Mouse (Mus musculus) activated CD4-positive, CD25-positive, alpha-beta regulatory T cell, adult 4 months (primary cell): ENCODE results near the gene Upk2. TPM values are rescaled to one million over a fixed set of nuclear protein-coding genes. Genes with fewer than 3 reads are reported as not detected.
"Not testable (repeated sequence)": the region's sequence is repeated elsewhere in the genome, so short reads cannot be mapped to it uniquely, and the experiment has no call there.

ENCODE experiments used
- ATAC-seq: one replicate; pipeline ENCODE4 v1.8.0; 2017
- polyA plus RNA-seq, 2 experiments: library from polyadenylated mRNA; unstranded; fragments of 100-300 nt; shearing (Covaris generic); gene quantifications; one replicate each; pipeline ENCODE4 v1.2.1; 2017

Upk2 gene
- polyA plus RNA-seq, 2 experiments from 2014 or later = not detected

GRCm38 (mm10) chr9:44457035-44457742, 2.4 kb upstream of the Upk2 start:
- no peak for ATAC-seq

- no peak for ATAC-seq
These were observed 465 bp downstream of the Upk2 start for GRCm38 (mm10) chr9:44454132-44454890.

GRCm38 (mm10) chr9:44450387-44450786, 4.4 kb downstream of the Upk2 start:
- ATAC-seq = no peak

- not testable (repeated sequence) for ATAC-seq
These were observed 10.3 kb downstream of the Upk2 start for GRCm38 (mm10) chr9:44444402-44445025.

DNA sequence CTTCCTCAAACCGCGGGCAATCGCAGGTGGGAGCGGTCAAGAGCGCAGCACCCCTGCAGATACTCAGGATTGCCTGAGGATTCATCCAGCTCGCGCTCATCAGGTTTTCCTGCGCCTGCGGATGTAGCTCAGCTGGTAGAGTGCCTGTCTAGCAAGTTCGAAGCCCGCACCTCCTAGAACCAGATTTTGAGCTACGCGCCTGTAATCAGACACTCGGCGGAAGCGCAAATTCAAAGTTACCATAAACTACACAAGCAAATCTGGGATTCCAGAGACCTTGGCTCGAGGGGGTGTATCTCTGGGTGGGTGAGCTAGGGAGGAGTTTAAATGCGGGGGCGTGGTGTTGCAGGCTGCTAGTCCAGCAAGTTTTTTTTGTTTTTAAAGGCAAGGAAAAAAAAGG, 13.8 kb downstream of the Upk2 start, which contains the start of gene Foxr1:
Gene Foxr1, minus strand, starts transcription at position 176 of the 400 bp plus-strand sequence.
- ATAC-seq = no peak

DNA sequence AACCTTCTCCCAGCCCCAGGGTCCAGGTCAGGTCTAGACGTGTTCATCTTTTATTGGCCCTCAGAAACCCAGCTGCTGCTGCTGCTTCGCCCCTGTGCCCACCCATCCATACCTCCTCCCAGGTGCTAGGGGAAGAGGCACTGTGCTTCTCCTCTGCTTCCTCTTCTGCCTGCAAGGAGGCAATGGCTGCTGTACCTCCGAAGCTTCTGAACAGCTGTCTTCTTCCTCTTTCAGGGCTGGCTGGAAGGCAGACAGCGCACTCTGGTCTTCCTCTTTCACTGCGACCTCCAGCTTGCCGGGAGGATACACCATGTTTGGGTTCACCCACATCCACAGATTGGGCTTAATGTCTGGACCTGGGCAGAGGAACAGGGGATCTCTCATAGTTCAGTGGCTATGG, 19.0 kb downstream of the Upk2 start:
- ATAC-seq = no peak

DNA sequence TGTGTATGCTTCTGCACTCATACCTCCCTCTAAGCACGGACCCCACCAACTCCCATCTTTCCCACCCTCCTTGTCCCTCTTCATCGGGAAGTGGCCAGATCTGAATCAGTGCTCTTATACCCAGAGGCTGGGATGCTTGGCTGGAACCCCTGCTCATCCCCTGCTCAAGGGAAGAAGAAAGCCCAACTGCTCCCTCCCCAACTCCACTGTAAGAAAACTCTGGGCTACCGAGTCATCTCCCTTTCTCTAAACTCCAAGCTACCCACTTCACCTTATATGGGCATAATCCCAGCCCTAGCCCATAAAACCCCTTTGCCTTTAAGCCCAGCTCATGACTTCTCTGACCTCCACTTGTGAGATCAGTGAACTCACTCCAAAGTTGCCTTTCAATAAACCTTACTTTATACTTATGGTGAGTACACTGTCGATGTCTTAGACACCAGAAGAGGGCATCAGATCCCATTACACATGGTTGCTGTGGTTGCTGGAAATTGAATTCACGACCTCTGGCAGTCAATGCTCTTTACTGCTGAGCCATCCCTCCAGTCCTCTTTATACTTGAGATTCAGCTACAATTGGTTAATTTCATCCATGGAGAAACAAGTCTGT, 22.1 kb downstream of the Upk2 start:
- ATAC-seq = no peak

DNA sequence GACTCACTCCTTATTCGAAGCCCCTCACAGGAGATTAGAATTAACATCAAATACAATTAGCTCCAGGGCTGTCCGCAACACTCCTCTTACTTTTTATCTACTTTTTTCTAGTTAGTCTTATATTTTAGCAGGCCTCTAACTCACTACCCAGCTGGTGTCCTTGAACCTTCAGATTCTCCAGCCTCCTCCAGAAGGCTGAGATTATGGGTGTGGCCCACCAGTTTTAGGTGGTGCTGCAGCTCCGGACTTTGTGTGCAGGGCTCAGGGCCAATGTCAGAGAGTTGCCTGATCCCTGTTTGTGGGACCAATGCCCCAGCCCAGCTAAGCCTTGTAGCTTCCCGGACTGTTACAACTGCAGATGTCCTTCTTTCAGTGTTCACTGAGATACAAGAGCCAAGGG, 31.2 kb downstream of the Upk2 start:
- ATAC-seq = no peak

GRCm38 (mm10) chr9:44420280-44420898, 34.4 kb downstream of the Upk2 start:
- no peak for ATAC-seq

GRCm38 (mm10) chr9:44419730-44420129, 35.0 kb downstream of the Upk2 start:
- not testable (repeated sequence) for ATAC-seq

GRCm38 (mm10) chr9:44418519-44419385, 36.0 kb downstream of the Upk2 start, which contains the start of gene Ccdc84:
Gene Ccdc84, minus strand, starts transcription at chr9:44418569.
- no peak for ATAC-seq

DNA sequence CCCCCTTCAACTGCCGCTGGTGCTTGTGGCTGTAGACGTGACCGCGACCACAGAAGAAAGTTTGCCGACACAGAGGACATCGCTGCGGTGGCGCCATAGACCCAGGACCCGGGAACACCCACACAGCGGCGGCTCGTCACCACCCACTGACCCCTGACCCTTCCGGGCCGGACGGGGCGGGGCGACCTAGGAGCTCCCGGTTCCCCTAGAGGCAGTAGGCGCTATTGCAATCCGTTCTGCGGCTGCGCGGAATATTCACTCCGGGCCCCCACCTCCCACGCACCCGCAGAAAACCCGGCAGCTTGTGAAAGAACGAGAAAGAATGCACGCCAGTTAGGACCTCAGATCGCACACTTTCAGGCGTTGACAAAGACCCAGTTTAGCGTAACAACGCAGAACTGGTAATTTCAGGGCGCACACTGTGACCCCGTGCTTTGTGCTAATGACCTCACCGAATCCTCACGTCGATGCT, 36.8 kb downstream of the Upk2 start:
- peak; percentile 80 for ATAC-seq

DNA sequence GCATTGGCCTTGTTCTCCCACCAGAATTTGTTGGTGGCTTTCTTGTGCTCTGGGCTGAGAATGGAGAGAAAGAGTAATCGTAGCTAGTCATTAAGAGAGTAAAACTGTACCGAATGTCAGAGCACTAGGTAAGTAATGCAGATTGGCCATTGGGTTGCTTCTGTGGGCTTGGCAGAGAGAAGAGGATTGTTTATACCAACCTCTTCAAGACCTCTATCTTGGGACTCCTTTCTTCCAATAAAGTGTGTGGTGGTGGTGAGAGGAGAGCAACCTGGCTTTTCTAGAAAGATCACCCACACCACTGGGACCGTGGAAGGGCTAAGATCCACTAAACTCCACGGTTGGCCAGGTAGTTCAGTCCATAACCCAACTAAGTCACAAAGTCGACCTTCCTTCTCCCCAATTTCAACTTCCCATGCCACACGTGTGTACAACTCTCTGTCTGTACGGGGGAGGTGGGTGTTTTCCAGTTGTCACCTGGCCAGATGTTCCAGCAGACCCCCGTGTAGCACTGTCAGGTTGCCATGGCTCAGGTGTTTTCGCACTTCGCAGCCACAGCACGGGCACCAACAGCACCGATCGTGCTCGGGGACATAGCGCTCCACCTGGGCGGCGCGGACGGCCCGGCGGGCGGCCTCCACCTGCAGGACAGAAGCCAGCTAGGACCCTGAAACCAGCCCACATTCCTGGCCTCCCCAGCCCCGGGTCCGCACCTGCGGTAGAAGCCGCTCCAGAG, 37.5 kb downstream of the Upk2 start:
- no peak for ATAC-seq

- no peak for ATAC-seq
These were observed 42.0 kb downstream of the Upk2 start for GRCm38 (mm10) chr9:44412781-44413180.

DNA sequence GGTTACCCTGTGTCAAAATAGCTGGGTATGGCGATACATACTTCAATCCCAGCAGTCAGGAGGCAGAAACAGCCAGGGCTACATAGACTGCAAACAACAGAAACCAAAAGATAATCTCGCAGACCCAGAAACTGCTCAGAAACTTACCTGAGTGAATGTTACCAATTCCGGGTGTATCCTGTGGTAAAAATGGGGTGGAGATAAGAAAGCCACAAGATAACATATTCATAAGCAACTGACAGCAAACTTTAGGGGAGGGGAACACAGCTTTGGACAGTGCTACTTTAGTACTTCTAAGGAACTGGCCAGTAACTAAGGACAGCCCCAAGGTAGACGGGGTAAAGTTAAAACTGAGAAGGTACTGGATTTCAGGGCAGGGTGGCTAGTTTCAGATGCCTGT, 42.5 kb downstream of the Upk2 start:
- ATAC-seq = peak; percentile 33

DNA sequence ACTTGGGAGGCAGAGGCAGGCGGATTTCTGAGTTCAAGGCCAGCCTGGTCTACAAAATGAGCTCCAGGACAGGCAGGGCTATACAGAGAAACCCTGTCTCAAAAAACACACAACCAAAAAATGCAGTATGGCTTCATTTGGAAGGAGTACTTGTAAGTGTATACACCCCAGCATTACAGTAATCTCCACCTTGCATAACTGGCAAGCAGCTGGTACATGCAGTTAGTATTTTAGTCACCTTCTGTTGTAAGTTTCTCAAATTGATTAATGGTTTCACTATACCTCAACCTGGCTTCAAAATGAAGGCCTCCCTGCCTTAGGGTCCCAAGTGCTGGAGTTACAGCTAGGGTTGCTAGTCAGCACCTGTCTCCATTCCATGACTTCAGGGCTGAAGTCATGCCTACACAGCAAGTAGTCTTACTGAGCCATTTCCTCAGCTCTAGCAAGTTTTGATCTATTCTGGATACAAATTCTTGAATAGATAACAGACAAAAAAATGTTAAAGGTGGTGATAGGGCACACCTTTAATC, 43.1 kb downstream of the Upk2 start:
- no peak for ATAC-seq

DNA sequence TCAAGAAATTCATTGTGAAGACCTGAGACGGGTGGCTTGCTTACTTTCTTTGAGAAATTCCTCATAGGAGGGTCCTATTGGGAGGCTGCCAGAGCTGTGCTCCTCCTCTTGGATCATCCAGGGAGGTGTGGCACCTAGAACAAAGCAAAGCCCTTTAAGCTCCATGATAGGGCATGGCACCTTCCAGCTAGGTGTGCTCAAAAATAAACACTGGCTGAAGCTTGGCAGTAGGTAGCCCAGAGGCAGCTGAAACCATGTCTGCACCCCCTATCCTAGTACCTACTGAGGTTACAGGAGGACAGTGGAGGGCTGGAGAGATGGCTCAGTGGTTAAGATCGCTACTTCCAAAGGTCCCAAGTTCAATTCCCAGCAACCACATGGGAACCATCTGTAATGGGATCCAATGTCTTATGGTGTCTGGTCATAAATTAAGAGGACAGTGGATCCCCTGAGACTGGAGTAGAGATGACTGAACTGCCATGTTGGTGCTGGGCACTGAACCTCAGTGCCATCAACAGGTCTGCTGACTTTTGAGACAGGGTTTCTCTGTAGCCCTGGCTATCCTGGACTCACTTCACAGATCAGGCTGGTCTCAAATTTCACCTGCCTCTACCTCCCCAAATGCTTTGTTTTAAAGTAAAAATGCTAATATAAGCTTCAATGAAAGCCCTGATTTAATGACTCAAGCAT, 44.0 kb downstream of the Upk2 start:
- ATAC-seq = no peak

DNA sequence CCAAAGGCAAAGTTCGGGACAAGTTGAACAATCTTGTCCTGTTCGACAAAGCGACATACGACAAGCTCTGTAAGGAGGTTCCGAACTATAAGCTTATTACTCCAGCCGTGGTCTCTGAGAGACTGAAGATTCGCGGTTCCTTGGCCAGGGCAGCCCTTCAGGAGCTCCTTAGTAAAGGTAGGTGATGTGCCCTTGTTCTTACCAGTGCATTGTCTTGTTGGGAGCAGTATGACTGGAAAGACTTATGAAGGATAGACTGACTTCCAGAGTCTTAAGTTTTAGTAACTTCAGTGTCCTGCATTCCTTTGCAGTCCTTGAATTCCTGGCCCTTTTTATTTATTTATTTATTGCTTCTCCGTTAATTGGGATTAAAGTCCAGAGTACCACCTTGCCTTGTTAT, 46.1 kb downstream of the Upk2 start:
- ATAC-seq = not testable (repeated sequence)

DNA sequence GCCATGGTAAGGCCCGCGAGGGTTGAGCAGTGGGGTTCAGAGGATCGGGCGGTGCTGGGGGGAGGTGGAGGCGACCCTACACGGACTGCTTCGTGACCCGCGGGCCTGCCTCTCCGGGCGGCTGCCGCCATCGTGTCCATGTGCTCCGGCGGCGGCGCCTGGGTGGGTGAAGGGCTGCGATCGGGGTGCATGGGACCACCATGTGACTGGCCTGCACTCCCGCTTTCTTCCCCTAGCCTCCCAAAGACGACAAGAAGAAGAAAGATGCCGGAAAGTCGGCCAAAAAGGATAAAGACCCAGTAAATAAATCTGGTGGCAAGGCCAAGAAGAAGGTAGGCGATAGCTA, 47.1 kb downstream of the Upk2 start:
- no peak for ATAC-seq
